Mouse (Mus musculus): Measurements from ENCODE around the gene Fam92b.

The Fam92b gene

DNA sequence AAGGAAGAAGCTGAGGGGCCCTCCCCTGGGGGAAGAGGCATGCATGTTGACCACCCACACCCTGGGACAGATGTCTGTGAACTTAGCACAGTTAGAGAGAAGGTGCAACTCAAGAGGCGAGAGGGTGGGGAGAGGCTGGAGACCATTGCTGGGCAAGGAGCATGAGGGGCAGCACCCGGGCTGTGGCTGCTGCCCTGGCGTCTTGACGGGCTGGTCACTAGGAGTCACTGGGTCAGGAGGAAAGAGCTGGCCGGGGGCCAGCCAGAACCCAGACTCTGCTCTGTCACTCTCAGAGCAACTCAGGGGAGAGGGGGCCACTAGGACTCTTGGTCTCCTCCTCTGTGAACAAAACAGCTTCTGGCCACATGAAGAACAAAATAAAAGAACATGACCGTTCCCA is 12.2 kb upstream of the Fam92b start:
- no peak for DNase-seq

DNA sequence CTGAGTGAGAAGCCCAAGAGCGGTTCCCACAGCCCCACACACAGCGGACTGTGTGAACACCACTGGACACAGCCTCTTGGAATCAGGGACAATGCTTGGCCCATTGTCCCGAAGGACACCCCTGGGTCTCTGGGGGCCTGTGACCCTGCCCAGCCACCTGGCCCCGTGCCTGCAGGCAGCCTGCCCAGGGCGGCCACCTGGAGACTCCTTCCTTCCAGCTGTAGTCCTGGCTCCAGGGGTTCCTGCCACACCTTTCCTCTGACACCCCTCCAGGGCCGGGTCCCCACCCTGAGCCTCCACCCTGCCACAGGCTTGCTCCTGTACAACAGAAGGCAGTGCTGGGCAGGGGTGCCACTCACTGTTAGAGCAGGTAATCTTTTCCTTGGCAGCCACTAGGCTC is 11.2 kb upstream of the Fam92b start:
- no peak for DNase-seq

- DNase-seq, result no peak
Measured at GRCm38 (mm10) chr8:120186454-120186853, 9.2 kb upstream of the Fam92b start.

DNA sequence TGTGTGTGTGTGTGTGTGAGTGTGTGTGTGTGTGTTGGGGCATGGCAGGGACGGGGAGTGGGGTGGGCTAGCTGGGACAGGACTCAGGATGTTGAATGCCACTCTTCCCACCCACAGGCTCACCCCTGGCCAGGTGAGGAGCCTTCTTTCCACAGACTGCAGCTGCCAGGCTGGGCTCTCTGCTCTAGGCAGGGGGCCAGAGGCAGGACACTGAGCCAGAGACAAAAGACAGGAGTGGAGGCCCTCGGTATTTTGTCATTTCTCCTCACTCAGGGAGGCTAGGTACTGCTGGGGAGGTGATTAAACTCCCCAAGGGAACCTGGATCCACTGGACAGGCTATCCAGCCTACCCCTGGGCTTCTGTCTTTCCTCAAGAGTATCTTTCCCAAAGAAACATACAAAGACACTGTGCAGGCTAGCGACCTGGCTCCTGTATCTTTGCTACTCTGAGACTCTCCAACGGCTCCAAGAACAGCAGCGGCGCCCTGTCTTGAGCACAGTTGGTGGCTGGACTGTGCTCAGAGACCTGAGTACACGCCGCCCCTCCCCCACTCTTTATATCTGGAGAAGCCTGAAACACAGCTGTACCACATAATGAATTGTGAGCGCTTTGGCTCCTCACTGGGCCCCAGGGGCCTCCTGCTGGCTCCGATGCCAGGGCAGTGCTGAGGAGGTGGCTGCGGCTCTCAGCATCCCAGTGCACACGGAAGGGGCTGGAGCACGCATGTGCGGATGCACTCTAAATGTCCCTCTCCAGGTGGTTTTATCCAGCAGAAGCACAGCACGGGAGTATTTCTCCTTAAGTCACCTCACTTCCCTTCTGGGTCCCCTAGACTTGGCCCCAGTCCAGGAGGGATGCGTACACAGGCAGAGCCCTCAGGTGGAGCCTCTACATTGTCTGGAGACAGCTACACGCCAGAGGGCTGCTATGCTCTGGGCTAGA is 7.9 kb upstream of the Fam92b start:
- DNase-seq, result no peak

GRCm38 (mm10) chr8:120184366-120184765 is 7.1 kb upstream of the Fam92b start:
- DNase-seq, result no peak

- DNase-seq, result no peak
Measured at GRCm38 (mm10) chr8:120181861-120182414, 4.7 kb upstream of the Fam92b start.

- no peak for DNase-seq
Measured at GRCm38 (mm10) chr8:120181274-120181673, 4.0 kb upstream of the Fam92b start.

DNA sequence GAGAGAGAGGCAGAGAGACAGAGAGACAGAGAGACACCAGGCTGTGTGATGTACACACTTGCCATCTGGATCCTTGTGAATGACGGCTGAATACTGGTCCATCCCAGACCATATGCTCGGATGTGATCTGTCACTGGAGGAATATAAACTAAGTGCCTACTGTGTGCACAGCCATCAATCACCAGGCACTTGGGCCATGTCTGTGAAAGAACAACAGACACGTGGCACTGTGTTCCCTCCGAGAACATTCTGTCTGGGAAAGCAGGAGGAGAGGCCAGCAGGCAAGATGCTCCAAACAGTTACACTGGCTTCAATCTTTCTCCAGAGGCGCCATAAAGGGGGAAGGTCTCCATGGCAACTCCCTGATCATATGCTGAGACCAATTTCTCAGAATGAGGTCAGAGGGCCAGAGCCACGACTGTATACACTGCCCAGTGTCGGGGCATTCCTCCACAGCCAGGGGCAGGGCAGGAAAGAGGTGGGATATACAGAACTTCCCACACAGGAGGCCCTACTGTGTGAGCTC is 3.2 kb upstream of the Fam92b start:
- DNase-seq, result no peak

- peak; percentile 88 for DNase-seq
Measured at GRCm38 (mm10) chr8:120179027-120179431, 1.8 kb upstream of the Fam92b start.

DNA sequence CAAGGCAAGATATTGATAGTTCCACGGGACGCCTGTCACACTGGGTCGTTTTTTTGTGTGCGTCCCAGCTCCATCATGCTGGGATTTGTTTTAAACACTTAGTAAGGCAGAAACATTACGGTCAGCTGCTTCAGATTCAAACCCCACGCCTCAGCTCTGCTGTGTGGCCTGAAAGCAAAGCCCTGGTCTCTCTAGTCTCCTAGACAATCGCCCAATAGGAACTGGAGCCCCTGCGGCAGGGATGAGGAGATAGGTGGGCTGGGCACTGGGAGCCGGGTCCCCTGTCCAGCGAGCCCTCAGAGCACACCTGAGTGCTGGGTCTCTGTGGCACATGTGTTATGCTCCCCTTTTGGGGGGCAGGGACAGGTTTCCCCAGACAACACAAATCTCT is 853 bp upstream of the Fam92b start:
- no peak for DNase-seq

GRCm38 (mm10) chr8:120176605-120177004 is 661 bp downstream of the Fam92b start:
- no peak for DNase-seq

- DNase-seq, result no peak
Measured at GRCm38 (mm10) chr8:120174606-120175005, 2.7 kb downstream of the Fam92b start.

- no peak for DNase-seq
Measured at GRCm38 (mm10) chr8:120173195-120173594, 4.1 kb downstream of the Fam92b start.

DNA sequence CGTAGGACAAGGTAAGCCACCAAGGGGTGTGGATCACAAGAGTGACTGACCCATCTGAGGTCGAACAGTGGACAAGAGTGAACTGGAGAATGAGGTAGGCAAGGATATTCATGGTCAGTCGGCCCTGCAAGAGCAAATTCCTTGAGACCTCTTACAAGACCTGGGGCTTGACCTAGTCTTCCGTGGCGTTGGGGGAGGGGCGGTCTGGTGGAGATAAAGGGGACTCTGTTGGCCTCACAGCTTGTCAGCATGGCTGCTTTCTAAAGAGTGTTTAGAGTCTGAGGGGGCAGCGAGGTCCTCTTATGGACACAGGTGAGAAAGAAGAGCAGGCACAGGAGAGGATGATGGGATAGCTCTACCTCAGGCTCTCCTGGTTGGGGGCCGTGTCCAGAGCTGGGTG is 8.1 kb downstream of the Fam92b start:
- no peak for DNase-seq

DNA sequence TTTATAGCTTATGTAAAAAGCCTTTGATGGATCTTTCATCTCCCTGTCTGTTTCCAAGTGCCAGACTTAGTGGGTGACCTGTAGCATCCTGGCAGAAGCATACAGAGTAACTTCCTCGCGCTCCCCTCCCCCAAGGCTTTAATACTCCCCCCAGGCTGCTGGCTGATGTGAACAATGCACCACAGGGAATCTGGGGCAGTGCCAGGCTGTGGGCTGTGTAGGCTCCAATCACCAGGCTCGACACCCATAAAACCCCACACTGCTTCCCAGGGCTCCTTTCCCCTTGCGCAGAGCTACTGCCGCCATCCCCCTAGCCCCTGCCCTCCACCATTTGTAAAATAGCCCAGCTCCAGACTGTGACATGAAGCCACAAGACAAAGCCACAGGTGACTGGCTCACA is 9.4 kb downstream of the Fam92b start:
- DNase-seq, result no peak

DNA sequence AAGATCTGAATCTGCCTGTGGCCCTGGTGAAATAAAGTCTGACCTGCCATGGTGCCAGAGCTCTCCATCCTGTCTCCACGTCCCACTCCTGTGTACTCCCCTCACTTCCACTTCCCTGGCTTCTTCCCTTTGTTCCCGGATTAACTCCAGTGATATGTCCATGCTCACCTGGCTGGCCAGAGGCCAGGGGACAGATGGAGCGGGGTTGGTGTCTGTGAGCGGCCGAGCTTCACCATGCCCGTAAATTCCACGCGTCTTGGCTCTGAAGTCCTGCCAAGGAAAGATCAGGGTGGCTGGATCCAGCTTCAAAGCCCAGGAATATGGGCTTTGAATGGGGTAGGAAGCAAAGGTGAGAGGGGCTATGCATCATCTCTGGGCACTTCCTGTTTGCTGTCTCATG is 10.1 kb downstream of the Fam92b start:
- DNase-seq, result no peak

DNA sequence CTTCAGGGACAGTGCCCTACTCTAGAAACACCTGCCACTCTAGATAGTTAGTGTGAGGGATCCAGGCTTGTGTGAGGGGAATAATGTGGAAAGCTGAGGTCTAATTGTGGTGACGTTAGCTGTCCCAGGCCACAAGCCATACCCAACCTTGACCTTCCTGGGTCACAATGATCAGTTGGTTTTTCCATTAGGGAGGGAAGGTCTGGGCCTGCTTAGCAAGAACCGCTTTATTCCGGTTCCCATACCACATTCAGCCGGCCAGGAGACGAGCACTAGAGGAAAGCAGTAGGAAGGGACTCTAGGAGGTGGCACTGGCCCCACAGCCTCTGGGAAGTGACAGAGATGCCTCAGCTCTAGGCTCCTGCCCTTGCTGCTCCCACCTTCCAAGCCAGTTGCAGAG is 13.2 kb downstream of the Fam92b start:
- no peak for DNase-seq

GRCm38 (mm10) chr8:120163376-120163775 is 13.9 kb downstream of the Fam92b start:
- DNase-seq, result no peak

DNA sequence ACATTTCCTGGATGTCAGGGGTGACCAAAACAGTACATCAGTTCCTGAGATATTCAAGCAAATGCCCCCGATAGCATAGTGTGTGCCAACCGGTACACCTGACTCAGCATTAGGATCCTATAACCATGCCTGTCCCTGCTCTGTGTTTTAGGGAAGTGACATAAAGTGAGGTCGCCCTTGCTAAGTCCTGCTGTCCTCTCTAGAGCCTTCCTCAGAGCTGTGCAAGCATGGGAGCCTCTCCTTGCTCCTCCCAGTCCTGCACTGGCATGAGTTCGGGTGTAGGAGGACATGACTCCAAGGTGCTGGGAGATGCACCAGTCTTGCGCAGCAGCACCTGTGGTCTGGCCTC is 14.9 kb downstream of the Fam92b start:
- DNase-seq, result no peak

- no peak for DNase-seq
Measured at GRCm38 (mm10) chr8:120161658-120162403, 15.4 kb downstream of the Fam92b start.

DNA sequence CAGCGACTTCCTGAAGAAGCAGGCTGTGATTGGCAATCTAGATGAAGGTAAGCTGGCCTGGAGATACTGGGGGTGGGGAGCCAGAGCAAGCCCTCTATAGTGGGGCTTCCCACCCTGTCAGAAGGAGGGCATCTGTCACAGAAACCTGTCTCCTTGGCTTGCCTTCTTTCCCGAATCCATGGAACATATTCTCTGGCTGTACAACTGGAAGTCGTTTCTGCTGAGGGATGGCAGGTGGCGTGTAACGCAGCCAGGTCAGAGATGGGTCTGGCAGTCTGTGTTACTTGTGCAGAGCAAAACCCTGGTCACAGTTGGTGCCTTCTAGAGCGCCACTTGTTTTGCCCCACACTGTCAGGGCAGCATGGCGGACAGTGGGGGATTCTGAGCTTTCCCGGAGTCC is 16.9 kb downstream of the Fam92b start:
- no peak for DNase-seq

GRCm38 (mm10) chr8:120152636-120153035 is 24.6 kb downstream of the Fam92b start:
- DNase-seq, result no peak

- DNase-seq, result no peak
Measured at GRCm38 (mm10) chr8:120151151-120151550, 26.1 kb downstream of the Fam92b start.

GRCm38 (mm10) chr8:120150028-120150427 is 27.2 kb downstream of the Fam92b start:
- DNase-seq, result no peak
